Mouse (Mus musculus): Measurements from ENCODE around the gene Fbxl18.

Fbxl18 gene

GRCm38 (mm10) chr5:142921074-142921459 is 25.8 kb upstream of the Fbxl18 start:
- in situ Hi-C loops (cut with MboI; ENCODE audit: low pct_unique_long_range_greater_than_20kb in 1 of 2, low sequenced_read_pairs in 2 of 2, unreplicated experiment in 1 of 2) = no loop called here

GRCm38 (mm10) chr5:142920311-142921073 is 25.3 kb upstream of the Fbxl18 start:
- in situ Hi-C loops (cut with MboI; ENCODE audit: low pct_unique_long_range_greater_than_20kb in 1 of 2, low sequenced_read_pairs in 2 of 2, unreplicated experiment in 1 of 2) = no loop called here

- in situ Hi-C loops (cut with MboI; ENCODE audit: low pct_unique_long_range_greater_than_20kb in 1 of 2, low sequenced_read_pairs in 2 of 2, unreplicated experiment in 1 of 2) = no loop called here
Measured at GRCm38 (mm10) chr5:142917402-142917801, 22.2 kb upstream of the Fbxl18 start.

GRCm38 (mm10) chr5:142916593-142916992 is 21.4 kb upstream of the Fbxl18 start:
- in situ Hi-C loops (cut with MboI; ENCODE audit: low pct_unique_long_range_greater_than_20kb in 1 of 2, low sequenced_read_pairs in 2 of 2, unreplicated experiment in 1 of 2) = no loop called here

- in situ Hi-C loops (cut with MboI; ENCODE audit: low pct_unique_long_range_greater_than_20kb in 1 of 2, low sequenced_read_pairs in 2 of 2, unreplicated experiment in 1 of 2) = no loop called here
Measured at GRCm38 (mm10) chr5:142915231-142915630, 20.0 kb upstream of the Fbxl18 start.

- in situ Hi-C loops (cut with MboI; ENCODE audit: low pct_unique_long_range_greater_than_20kb in 1 of 2, low sequenced_read_pairs in 2 of 2, unreplicated experiment in 1 of 2) = no loop called here
Measured at GRCm38 (mm10) chr5:142912739-142913138, 17.5 kb upstream of the Fbxl18 start.

- in situ Hi-C loops (cut with MboI; ENCODE audit: low pct_unique_long_range_greater_than_20kb in 1 of 2, low sequenced_read_pairs in 2 of 2, unreplicated experiment in 1 of 2) = no loop called here
Measured at GRCm38 (mm10) chr5:142912320-142912719, 17.1 kb upstream of the Fbxl18 start.

GRCm38 (mm10) chr5:142911629-142912028 is 16.4 kb upstream of the Fbxl18 start:
- in situ Hi-C loops (cut with MboI; ENCODE audit: low pct_unique_long_range_greater_than_20kb in 1 of 2, low sequenced_read_pairs in 2 of 2, unreplicated experiment in 1 of 2) = no loop called here

GRCm38 (mm10) chr5:142909576-142910278 is 14.5 kb upstream of the Fbxl18 start:
- in situ Hi-C loops (cut with MboI; ENCODE audit: low pct_unique_long_range_greater_than_20kb in 1 of 2, low sequenced_read_pairs in 2 of 2, unreplicated experiment in 1 of 2) = no loop called here

- in situ Hi-C loops (cut with MboI; ENCODE audit: low pct_unique_long_range_greater_than_20kb in 1 of 2, low sequenced_read_pairs in 2 of 2, unreplicated experiment in 1 of 2) = no loop called here
Measured at GRCm38 (mm10) chr5:142908941-142909575, 13.8 kb upstream of the Fbxl18 start.

GRCm38 (mm10) chr5:142907803-142908559 is 12.8 kb upstream of the Fbxl18 start:
- in situ Hi-C loops (cut with MboI; ENCODE audit: low pct_unique_long_range_greater_than_20kb in 1 of 2, low sequenced_read_pairs in 2 of 2, unreplicated experiment in 1 of 2) = no loop called here

- in situ Hi-C loops (cut with MboI; ENCODE audit: low pct_unique_long_range_greater_than_20kb in 1 of 2, low sequenced_read_pairs in 2 of 2, unreplicated experiment in 1 of 2) = no loop called here
Measured at GRCm38 (mm10) chr5:142907048-142907802, 12.0 kb upstream of the Fbxl18 start.

GRCm38 (mm10) chr5:142906532-142907047 is 11.4 kb upstream of the Fbxl18 start, which contains the start of gene Actb:
Actb (minus strand) TSS chr5:142906754.
- in situ Hi-C loops (cut with MboI; ENCODE audit: low pct_unique_long_range_greater_than_20kb in 1 of 2, low sequenced_read_pairs in 2 of 2, unreplicated experiment in 1 of 2) = no loop called here

GRCm38 (mm10) chr5:142905725-142906531 is 10.7 kb upstream of the Fbxl18 start:
- in situ Hi-C loops (cut with MboI; ENCODE audit: low pct_unique_long_range_greater_than_20kb in 1 of 2, low sequenced_read_pairs in 2 of 2, unreplicated experiment in 1 of 2) = no loop called here

GRCm38 (mm10) chr5:142905038-142905695 is 9.9 kb upstream of the Fbxl18 start:
- in situ Hi-C loops (cut with MboI; ENCODE audit: low pct_unique_long_range_greater_than_20kb in 1 of 2, low sequenced_read_pairs in 2 of 2, unreplicated experiment in 1 of 2) = no loop called here

GRCm38 (mm10) chr5:142904208-142905037 is 9.2 kb upstream of the Fbxl18 start:
- in situ Hi-C loops (cut with MboI; ENCODE audit: low pct_unique_long_range_greater_than_20kb in 1 of 2, low sequenced_read_pairs in 2 of 2, unreplicated experiment in 1 of 2) = no loop called here

Measured in mouse embryonic stem cell (cell line).